Mouse (Mus musculus) forebrain, embryonic 16.5 days (tissue): Measurements from ENCODE around the gene Pip4k2c. TPM values are rescaled to one million over a fixed set of nuclear protein-coding genes. Genes with fewer than 3 reads are reported as not detected.
A peak's percentile ranks its signal among the peaks of the same experiment; 100 is the strongest.
"Not testable (repeated sequence)": the region's sequence is repeated elsewhere in the genome, so short reads cannot be mapped to it uniquely, and the experiment has no call there.

Experiments
- ATAC-seq: fragments of 200-750 bp; cut with Nextera tagmentation; 2 replicates; pipeline ENCODE4 v1.8.0; 2017; ENCODE audit warnings: mild to moderate bottlenecking, moderate library complexity
- H3K27ac ChIP-seq: fragments of 300-500 bp; sonication (generic); 2 replicates; pipeline ENCODE4 v1.5.1; 2014; ENCODE audit warnings: low read length, control low read depth
- H3K27me3 ChIP-seq: fragments of 300-500 bp; sonication (generic); replicated peaks from 2 replicates; pipeline ENCODE4 v1.6.1; 2014; ENCODE audit warnings: low read length; ENCODE audit not compliant: control insufficient read depth, insufficient read depth
- H3K36me3 ChIP-seq: fragments of 300-500 bp; sonication (generic); 2 replicates; pipeline ENCODE4 v1.6.1; 2014; ENCODE audit not compliant: control insufficient read depth, insufficient read depth
- H3K4me1 ChIP-seq: fragments of 300-500 bp; sonication (generic); replicated peaks from 2 replicates; pipeline ENCODE4 v1.6.1; 2014; ENCODE audit warnings: low read length; ENCODE audit not compliant: control insufficient read depth, insufficient read depth
- H3K4me2 ChIP-seq: fragments of 300-500 bp; sonication (generic); 2 replicates; pipeline ENCODE4 v1.6.1; 2014; ENCODE audit warnings: mild to moderate bottlenecking, low read length, control low read depth
- H3K4me3 ChIP-seq: fragments of 300-500 bp; sonication (generic); replicated peaks from 2 replicates; pipeline ENCODE4 v1.5.1; 2014; ENCODE audit warnings: mild to moderate bottlenecking, low read length, control low read depth
- H3K9ac ChIP-seq: fragments of 300-500 bp; sonication (generic); replicated peaks from 2 replicates; pipeline ENCODE4 v1.6.1; 2014; ENCODE audit warnings: low read depth, low read length, control low read depth
- H3K9me3 ChIP-seq: fragments of 300-500 bp; sonication (generic); 2 replicates; pipeline ENCODE4 v1.6.1; 2016; ENCODE audit warnings: low read length; ENCODE audit not compliant: control insufficient read depth
- WGBS: fragments of 180-500 bp; shearing (Covaris S2); extraction: QIAGEN DNeasy Blood & Tissue Kit; methylation state at CpG from one replicate; pipeline ENCODE4 v1.1.7; 2014; 5-methylcytosine and 5-hydroxymethylcytosine counted together
- polyA plus RNA-seq: library from polyadenylated mRNA; unstranded; fragments of >200 nt; fragmentation: Nextera tagmentation; extraction: Ambion mirVana; gene quantifications from 2 replicates; pipeline ENCODE4 v1.2.1, GENCODE M21; 2015

Gene Pip4k2c
- polyA plus RNA-seq, 1 experiment from 2014 or later = 26.7 TPM

GRCm38 (mm10) chr10:127192057-127192328 is 19.4 kb downstream of the Pip4k2c start:
- 73% methylated on average over 1 of the region's 1 CpGs for WGBS
- not testable (repeated sequence) for H3K27me3 ChIP-seq, H3K9me3 ChIP-seq, ATAC-seq, H3K4me2 ChIP-seq, H3K36me3 ChIP-seq, H3K4me3 ChIP-seq, H3K9ac ChIP-seq, H3K27ac ChIP-seq
- peaks cover 43% of the 10 kb centered on the region for H3K4me1 ChIP-seq

- no peak for ATAC-seq
- peaks cover 40% of the 10 kb centered on the region for H3K4me1 ChIP-seq
- WGBS = 77% methylated on average over 19 of the region's 19 CpGs
Observed at GRCm38 (mm10) chr10:127191191-127192056, 20.0 kb downstream of the Pip4k2c start.

GRCm38 (mm10) chr10:127190398-127191190 is 20.8 kb downstream of the Pip4k2c start:
- peaks cover 35% of the 10 kb centered on the region for H3K4me1 ChIP-seq
- no peak overlapping the region for H3K27ac ChIP-seq
- H3K4me2 ChIP-seq = no peak overlapping the region; the same call in 1 of the 2 replicates
- H3K36me3 ChIP-seq = peaks cover 4% of the 10 kb centered on the region; the same call in 1 of the 2 replicates
- WGBS = 35% methylated on average over 13 of the region's 14 CpGs
- no peak overlapping the region for H3K9ac ChIP-seq
- H3K9me3 ChIP-seq = no peaks in the 10 kb centered on the region
- ATAC-seq = no peak
- no peak overlapping the region for H3K4me3 ChIP-seq
- H3K27me3 ChIP-seq = no peaks in the 10 kb centered on the region

More at GRCm38 (mm10) chr10:127191191-127192056, 20.0 kb downstream of the Pip4k2c start:
- H3K9ac ChIP-seq = no peak overlapping the region
- no peak overlapping the region for H3K27ac ChIP-seq
- no peaks in the 10 kb centered on the region for H3K9me3 ChIP-seq
- peaks cover 3% of the 10 kb centered on the region; the same call in 1 of the 2 replicates for H3K36me3 ChIP-seq
- H3K4me2 ChIP-seq = no peak overlapping the region
- no peaks in the 10 kb centered on the region for H3K27me3 ChIP-seq
- no peak overlapping the region for H3K4me3 ChIP-seq

- peak within 1 kb of the TSS; percentile 93 for H3K9ac ChIP-seq
- peaks cover 33% of the 10 kb centered on the region for H3K4me1 ChIP-seq
- no peaks in the 10 kb centered on the region for H3K9me3 ChIP-seq
- no peak for ATAC-seq
- H3K36me3 ChIP-seq = peaks cover 4% of the 10 kb centered on the region; the same call in 1 of the 2 replicates
- H3K4me3 ChIP-seq = peak within 1 kb of the TSS; percentile 82
- no peaks in the 10 kb centered on the region for H3K27me3 ChIP-seq
- peak within 1 kb of the TSS; percentile 88 for H3K27ac ChIP-seq
- peak within 1 kb of the TSS; percentile 92 for H3K4me2 ChIP-seq
- 3% methylated on average over 35 of the region's 35 CpGs for WGBS
Observed at GRCm38 (mm10) chr10:127189651-127190381, 21.6 kb downstream of the Pip4k2c start, which contains the start of gene Arhgef25. TSS of gene Arhgef25 (minus strand) at chr10:127190083.

GRCm38 (mm10) chr10:127189116-127189650 is 22.2 kb downstream of the Pip4k2c start:
- peaks cover 28% of the 10 kb centered on the region for H3K4me1 ChIP-seq
- peaks cover 4% of the 10 kb centered on the region; the same call in 1 of the 2 replicates for H3K36me3 ChIP-seq
- ATAC-seq = peak; percentile 30

GRCm38 (mm10) chr10:127188465-127189115 is 22.8 kb downstream of the Pip4k2c start:
- H3K4me2 ChIP-seq = peak overlapping the region; percentile 92
- H3K4me3 ChIP-seq = peak overlapping the region; percentile 82
- peak overlapping the region; percentile 93 for H3K9ac ChIP-seq
- under 1% methylated on average over 42 of the region's 46 CpGs for WGBS
- peak; percentile 79 for ATAC-seq
- peak overlapping the region; percentile 88 for H3K27ac ChIP-seq
- no peaks in the 10 kb centered on the region for H3K9me3 ChIP-seq
- H3K27me3 ChIP-seq = no peaks in the 10 kb centered on the region
- peaks cover 4% of the 10 kb centered on the region; the same call in 1 of the 2 replicates for H3K36me3 ChIP-seq
- H3K4me1 ChIP-seq = peaks cover 33% of the 10 kb centered on the region

More at GRCm38 (mm10) chr10:127189116-127189650, 22.2 kb downstream of the Pip4k2c start:
- Histone ChIP-seq H3K27me3 (no peaks in the 10 kb centered on the region), H3K4me2 (peak overlapping the region; percentile 92), H3K9ac (peak overlapping the region; percentile 93), H3K27ac (peak overlapping the region; percentile 88), H3K9me3 (no peaks in the 10 kb centered on the region), H3K4me3 (peak overlapping the region; percentile 82)
- WGBS = under 1% methylated on average over 26 of the region's 26 CpGs

- H3K4me3 ChIP-seq = peak overlapping the region; percentile 82
- peak overlapping the region; percentile 88 for H3K27ac ChIP-seq
- H3K4me2 ChIP-seq = peak overlapping the region; percentile 92
- H3K4me1 ChIP-seq = peaks cover 33% of the 10 kb centered on the region
- H3K9ac ChIP-seq = peak overlapping the region; percentile 93
- no peaks in the 10 kb centered on the region for H3K27me3 ChIP-seq
- H3K9me3 ChIP-seq = no peaks in the 10 kb centered on the region
- no peak for ATAC-seq
- H3K36me3 ChIP-seq = peaks cover 4% of the 10 kb centered on the region; the same call in 1 of the 2 replicates
- 2% methylated on average over 20 of the region's 21 CpGs for WGBS
Observed at GRCm38 (mm10) chr10:127188079-127188453, 23.3 kb downstream of the Pip4k2c start.

- Histone ChIP-seq H3K4me2 (peak overlapping the region; percentile 92), H3K27me3 (no peaks in the 10 kb centered on the region), H3K9ac (peak overlapping the region; percentile 93), H3K9me3 (no peaks in the 10 kb centered on the region), H3K27ac (peak overlapping the region; percentile 88), H3K4me3 (peak overlapping the region; percentile 82), H3K4me1 (peaks cover 33% of the 10 kb centered on the region), H3K36me3 (peaks cover 4% of the 10 kb centered on the region; the same call in 1 of the 2 replicates)
- ATAC-seq = peak; percentile 57
- WGBS = 30% methylated on average over 10 of the region's 10 CpGs
Observed at GRCm38 (mm10) chr10:127187371-127188078, 23.9 kb downstream of the Pip4k2c start.
